Mouse (Mus musculus) kidney, adult 2 months (tissue): Measurements from ENCODE around the gene Sh2d4b. TPM values are rescaled to one million over a fixed set of nuclear protein-coding genes. Genes with fewer than 3 reads are reported as not detected.

ENCODE experiments used
- DNase-seq: peaks from one replicate; pipeline ENCODE4 v3.0.0; 2021
- H3K27ac ChIP-seq: fragments of 200-500 bp; 2 replicates; pipeline ENCODE4 v1.5.1; 2012; ENCODE audit warnings: low read depth, low read length, control low read depth, inconsistent platforms; ENCODE audit not compliant: insufficient read depth
- H3K27me3 ChIP-seq: fragments of 200-500 bp; replicated peaks from 2 replicates; pipeline ENCODE4 v1.6.1; 2012; ENCODE audit warnings: mild to moderate bottlenecking, moderate library complexity, low read length, inconsistent platforms; ENCODE audit not compliant: control insufficient read depth, insufficient read depth
- H3K36me3 ChIP-seq: fragments of 200-500 bp; 2 replicates; pipeline ENCODE4 v1.6.1; 2012; ENCODE audit warnings: mild to moderate bottlenecking, moderate library complexity, low read length, inconsistent platforms; ENCODE audit not compliant: control insufficient read depth, insufficient read depth
- H3K4me1 ChIP-seq: fragments of 200-500 bp; 2 replicates; pipeline ENCODE4 v1.6.1; 2011; ENCODE audit warnings: low read length; ENCODE audit not compliant: control insufficient read depth, insufficient read depth
- H3K4me3 ChIP-seq: fragments of 200-500 bp; 2 replicates; pipeline ENCODE4 v1.5.1; 2011; ENCODE audit warnings: mild to moderate bottlenecking, low read depth, low read length, control low read depth; ENCODE audit not compliant: insufficient read depth
- CTCF ChIP-seq: fragments of 200-500 bp; conservative IDR thresholded peaks from 2 replicates; pipeline ENCODE4 v1.5.1; 2011; ENCODE audit warnings: low read depth, mild to moderate bottlenecking, control low read depth, low read length, moderate library complexity, mixed read lengths; ENCODE audit not compliant: insufficient read depth, insufficient read length
- POLR2A ChIP-seq: fragments of 200-500 bp; IDR thresholded peaks from one replicate; pipeline ENCODE4 v1.6.1; 2011; ENCODE audit warnings: low read depth, low read length, control low read depth
- WGBS: fragments of 180-500 bp; shearing (Covaris S2); methylation state at CpG from one replicate; pipeline ENCODE4 v1.1.7; 2018; 5-methylcytosine and 5-hydroxymethylcytosine counted together
- polyA plus RNA-seq: library from polyadenylated mRNA; depleted of rRNA; stranded (reverse); fragments of >200 nt; gene quantifications from 2 replicates; pipeline ENCODE4 v1.2.3, GENCODE M21; 2012

Gene Sh2d4b
- polyA plus RNA-seq, 1 experiment: 0.94 TPM

DNA sequence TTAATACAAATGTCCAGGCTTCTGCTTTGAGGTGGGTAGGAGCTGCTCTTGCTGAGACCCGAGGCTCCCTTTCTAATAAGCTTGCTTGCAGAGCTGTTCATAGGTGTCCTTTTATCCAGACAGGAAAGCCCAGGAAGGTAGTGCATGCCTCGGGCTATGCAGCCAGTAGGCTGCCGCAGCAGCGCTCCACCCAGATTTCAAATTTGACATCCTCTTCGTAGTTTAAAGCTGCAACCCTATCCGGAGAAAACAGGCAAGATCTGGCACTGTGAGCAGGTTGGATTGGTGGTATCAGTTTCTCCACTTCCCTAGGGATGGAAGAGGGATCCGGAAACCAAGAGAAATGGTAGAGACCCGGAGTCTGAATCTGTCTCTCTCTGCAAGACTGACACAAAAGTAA is 818 bp upstream of the Sh2d4b start:
- Histone ChIP-seq H3K36me3 (no peaks in the 10 kb centered on the region), H3K27ac (no peak overlapping the region), H3K4me3 (no peak overlapping the region), H3K27me3 (no peaks in the 10 kb centered on the region), H3K4me1 (0 out of 2 replicates have a peak, but pooled peaks cover 2% of the 10 kb centered on the region)
- WGBS: 49% methylated on average over 8 of the region's 8 CpGs
- no peak for DNase-seq
- TF ChIP-seq CTCF: no peak

DNA sequence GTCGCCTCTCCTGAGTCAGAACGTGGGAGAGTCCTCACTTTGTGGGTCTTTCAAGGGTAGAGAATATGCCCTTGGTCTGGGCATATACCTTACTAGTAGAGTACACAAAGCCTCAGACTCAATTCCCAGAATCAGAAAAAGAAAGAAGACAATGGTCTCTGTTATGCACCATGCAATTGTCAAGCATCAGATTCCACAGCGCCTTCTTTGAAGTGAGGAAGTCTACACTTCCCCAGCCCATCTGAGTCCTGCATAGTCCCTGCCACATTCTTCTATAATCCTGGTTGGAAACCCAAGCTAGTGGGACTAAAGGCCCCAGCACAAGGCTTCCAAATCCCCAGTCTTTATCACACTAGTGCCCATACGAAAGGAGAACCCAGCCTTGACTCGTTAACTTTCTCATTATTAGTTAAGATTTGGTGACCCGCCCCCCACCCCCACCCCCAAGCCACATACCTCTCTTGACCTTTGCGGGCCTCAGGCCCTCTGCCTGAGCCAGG is 690 bp downstream of the Sh2d4b start:
- no peak for TF ChIP-seq POLR2A
- TF ChIP-seq CTCF: no peak
- 80% methylated on average over 7 of the region's 7 CpGs for WGBS
- no peak overlapping the region for H3K27ac ChIP-seq

DNA sequence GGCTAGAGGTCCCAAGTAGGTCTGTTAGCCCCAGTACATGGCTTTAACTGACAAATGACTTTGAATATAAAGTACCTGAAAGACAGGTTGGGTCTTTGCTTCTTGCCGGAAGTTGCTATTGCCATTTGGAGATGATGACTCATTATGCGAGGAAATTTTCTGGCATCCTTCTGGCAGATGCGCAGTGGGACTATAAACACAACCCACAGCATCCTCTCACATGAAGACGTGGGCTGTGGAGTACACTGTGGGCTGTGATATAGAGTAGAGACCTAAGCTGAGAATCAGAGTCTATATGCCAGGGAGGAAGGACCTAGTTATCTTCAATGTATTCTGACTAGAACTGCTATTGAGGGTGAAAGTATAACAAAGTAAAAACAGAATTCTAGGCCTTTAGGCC is 1.6 kb downstream of the Sh2d4b start:
- 95% methylated on average over 4 of the region's 4 CpGs for WGBS
- H3K4me1 ChIP-seq: no peaks in the 10 kb centered on the region
- H3K36me3 ChIP-seq: no peaks in the 10 kb centered on the region
- TF ChIP-seq POLR2A: no peak
- no peak for TF ChIP-seq CTCF
- no peak overlapping the region for H3K4me3 ChIP-seq
- DNase-seq: no peak
- no peak overlapping the region for H3K27ac ChIP-seq
- no peaks in the 10 kb centered on the region for H3K27me3 ChIP-seq

More for the DNA sequence above, 690 bp downstream of the Sh2d4b start:
- no peaks in the 10 kb centered on the region for H3K4me1 ChIP-seq
- no peaks in the 10 kb centered on the region for H3K27me3 ChIP-seq
- no peak for DNase-seq
- H3K4me3 ChIP-seq: no peak overlapping the region
- no peaks in the 10 kb centered on the region for H3K36me3 ChIP-seq

DNA sequence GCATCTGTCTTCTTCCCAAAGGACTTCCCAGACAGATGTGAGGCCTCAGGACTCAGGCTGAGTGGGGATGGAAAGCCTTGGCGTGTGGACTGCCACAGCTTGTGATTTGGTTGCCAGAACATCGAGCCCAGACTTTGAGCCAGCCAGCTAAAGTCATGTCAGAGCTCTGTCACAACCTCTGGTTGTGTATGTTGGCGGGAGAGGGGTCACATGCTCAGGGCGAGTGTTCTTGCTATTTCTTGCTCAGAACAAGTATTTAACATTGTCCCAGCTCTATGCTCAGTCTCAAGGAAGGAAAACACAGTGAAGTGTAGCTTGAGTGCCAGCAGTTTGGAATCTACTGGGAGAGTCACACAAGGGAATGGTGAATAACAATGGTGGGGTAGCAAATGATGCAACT is 3.4 kb downstream of the Sh2d4b start:
- H3K27me3 ChIP-seq: no peaks in the 10 kb centered on the region
- no peak overlapping the region for H3K4me3 ChIP-seq
- no peaks in the 10 kb centered on the region for H3K4me1 ChIP-seq
- no peak overlapping the region for H3K27ac ChIP-seq
- 83% methylated on average over 4 of the region's 4 CpGs for WGBS
- H3K36me3 ChIP-seq: no peaks in the 10 kb centered on the region
- TF ChIP-seq POLR2A (no peak), CTCF (no peak)
- DNase-seq: no peak

DNA sequence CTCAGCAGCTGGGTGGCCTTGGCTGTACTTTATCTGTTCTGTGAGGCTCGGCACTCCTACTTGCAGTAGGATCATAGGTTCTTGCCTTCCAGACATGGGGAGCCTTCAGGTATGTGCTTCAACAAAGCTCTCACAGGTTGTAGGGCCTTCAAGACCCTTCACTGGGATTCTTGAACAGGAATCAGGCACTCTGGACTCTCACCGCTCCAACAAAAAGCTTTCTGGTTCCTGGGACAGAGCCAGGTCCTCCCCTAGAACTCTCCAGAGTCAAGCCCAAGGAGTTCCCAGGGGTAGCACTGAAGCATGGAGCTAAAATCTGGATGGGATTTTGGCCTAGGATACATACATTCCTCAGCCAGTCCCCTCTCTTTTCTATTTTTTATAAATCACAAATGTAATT is 3.9 kb downstream of the Sh2d4b start:
- TF ChIP-seq CTCF: no peak
- TF ChIP-seq POLR2A: no peak
- H3K4me3 ChIP-seq: no peak overlapping the region
- H3K36me3 ChIP-seq: no peaks in the 10 kb centered on the region
- H3K27ac ChIP-seq: no peak overlapping the region
- WGBS: 88% methylated on average over 2 of the region's 2 CpGs
- no peak for DNase-seq
- H3K4me1 ChIP-seq: no peaks in the 10 kb centered on the region
- no peaks in the 10 kb centered on the region for H3K27me3 ChIP-seq

DNA sequence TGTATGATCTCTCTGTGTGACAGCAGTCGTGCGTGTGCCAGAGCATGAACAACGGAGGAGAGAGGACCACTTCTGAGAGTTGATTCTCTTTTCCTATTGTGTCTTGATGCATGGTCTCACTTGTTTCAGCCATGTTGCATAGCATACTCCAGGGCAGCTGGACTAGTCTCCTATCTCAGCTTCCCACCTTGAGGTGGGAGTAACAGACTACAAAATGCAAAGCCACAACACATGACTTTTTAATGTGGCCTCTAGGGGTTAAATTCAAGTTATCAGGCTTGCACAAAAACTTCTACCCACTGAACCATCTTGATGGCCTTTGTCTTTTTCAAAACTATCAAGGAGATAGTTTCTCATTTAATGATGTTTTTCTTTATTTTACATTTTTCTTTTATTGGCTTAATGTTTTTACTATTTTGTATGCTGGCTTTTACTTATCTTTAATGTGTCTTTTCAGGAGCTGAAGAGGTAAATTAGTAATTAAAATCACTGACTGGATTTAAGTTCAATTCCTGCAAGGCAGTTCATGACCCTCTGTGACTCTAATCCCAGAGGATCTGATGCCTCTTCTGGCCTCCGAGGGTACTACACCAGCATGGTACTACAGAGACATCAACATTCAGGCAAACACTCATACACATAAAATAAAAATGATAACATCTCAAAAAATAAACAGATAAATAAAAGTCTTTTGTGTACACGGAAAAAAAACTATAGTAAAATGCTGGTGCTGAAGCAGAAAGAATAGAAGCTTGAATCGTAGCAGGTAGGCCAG is 6.5 kb downstream of the Sh2d4b start:
- no peaks in the 10 kb centered on the region for H3K27me3 ChIP-seq
- H3K4me3 ChIP-seq: no peak overlapping the region
- H3K4me1 ChIP-seq: no peaks in the 10 kb centered on the region
- peak; percentile 46 for TF ChIP-seq CTCF
- no peak for TF ChIP-seq POLR2A
- no peaks in the 10 kb centered on the region for H3K36me3 ChIP-seq
- WGBS: 90% methylated on average over 6 of the region's 6 CpGs
- DNase-seq: peak; percentile 34
- no peak overlapping the region for H3K27ac ChIP-seq

DNA sequence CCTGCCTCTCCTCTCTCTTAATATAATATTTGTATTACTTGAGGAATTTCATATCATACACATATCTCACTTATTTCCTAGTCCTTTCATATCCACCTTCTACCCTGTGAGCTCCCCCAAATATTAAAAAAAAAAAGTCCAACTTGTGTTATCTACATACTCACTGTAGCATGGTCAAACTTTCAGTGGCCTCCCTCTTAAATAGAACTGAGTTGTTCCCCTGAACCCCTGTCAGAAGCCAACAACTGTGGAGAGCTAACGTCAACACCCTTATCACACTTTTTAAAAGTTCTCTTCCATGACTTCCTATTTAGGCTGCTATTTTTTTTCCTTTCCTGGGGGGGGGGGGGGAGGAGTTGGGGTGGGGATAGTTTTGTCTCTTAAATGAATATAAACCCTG is 7.3 kb downstream of the Sh2d4b start:
- 59% methylated on average over 1 of the region's 1 CpGs for WGBS
- Histone ChIP-seq H3K36me3 (no peaks in the 10 kb centered on the region), H3K27ac (no peak overlapping the region), H3K4me3 (no peak overlapping the region), H3K4me1 (no peaks in the 10 kb centered on the region), H3K27me3 (no peaks in the 10 kb centered on the region)
- no peak for DNase-seq
- TF ChIP-seq POLR2A (no peak), CTCF (no peak)
